Mouse (Mus musculus) neural tube, embryonic 10.5 days (tissue): Measurements from ENCODE around the gene Ddc.
A peak's percentile ranks its signal among the peaks of the same experiment; 100 is the strongest.

Experiments used
- DNase-seq: peaks from one replicate; pipeline ENCODE4 v3.0.0-alpha.2; 2017; ENCODE audit warnings: low spot score; ENCODE audit errors: extremely low spot score

Ddc gene

GRCm38 (mm10) chr11:11825670-11826069 is 72.3 kb downstream of the Ddc start:
- DNase-seq: no peak

GRCm38 (mm10) chr11:11824970-11825635 is 72.8 kb downstream of the Ddc start:
- no peak for DNase-seq

- DNase-seq: no peak
These were observed 73.7 kb downstream of the Ddc start for GRCm38 (mm10) chr11:11823980-11824911.

- DNase-seq: peak; percentile 85
These were observed 75.5 kb downstream of the Ddc start for GRCm38 (mm10) chr11:11822181-11823095.

GRCm38 (mm10) chr11:11821387-11821975 is 76.5 kb downstream of the Ddc start:
- DNase-seq: peak; percentile 87

GRCm38 (mm10) chr11:11820737-11821136 is 77.2 kb downstream of the Ddc start:
- no peak for DNase-seq

DNA sequence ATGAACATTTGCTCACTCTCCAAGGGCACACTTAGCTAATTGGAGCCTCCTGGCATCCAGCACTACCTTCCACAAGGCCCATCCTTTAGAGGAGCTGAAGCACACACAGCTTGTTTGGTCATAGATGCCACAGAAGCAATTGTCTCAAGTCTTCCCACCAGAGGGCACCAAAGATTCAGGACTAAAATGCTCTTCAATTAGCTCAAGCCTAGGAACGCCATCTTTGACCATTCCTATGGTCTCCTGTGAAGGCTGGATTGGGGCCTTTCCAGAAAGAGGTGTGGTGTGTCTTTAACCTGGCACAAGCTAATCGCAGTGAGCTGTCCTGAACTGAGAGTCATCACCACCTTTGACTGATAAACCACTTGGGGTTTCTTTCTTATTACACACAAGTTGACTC is 77.7 kb downstream of the Ddc start:
- peak; percentile 82 for DNase-seq

- no peak for DNase-seq
These were observed 78.7 kb downstream of the Ddc start for GRCm38 (mm10) chr11:11819206-11819605.

DNA sequence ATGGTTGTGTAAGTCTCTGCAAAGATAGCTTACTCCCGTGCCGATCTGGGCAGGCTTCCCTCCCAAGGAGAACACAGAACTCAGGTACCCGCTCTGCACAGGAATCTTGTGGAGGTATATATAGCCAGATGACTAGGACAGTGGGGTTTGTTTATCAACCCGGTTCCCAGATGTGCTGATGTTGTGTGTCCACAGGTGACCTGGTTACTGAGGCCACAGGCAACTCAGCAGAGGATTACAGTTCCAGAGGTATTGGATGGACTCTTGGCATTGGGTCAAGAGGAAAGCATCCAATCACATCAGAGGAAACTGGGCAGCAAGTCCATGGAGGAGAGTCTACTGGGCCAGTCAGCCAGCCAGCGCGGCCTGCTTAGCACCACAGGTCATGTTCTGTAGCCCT is 79.1 kb downstream of the Ddc start:
- no peak for DNase-seq

DNA sequence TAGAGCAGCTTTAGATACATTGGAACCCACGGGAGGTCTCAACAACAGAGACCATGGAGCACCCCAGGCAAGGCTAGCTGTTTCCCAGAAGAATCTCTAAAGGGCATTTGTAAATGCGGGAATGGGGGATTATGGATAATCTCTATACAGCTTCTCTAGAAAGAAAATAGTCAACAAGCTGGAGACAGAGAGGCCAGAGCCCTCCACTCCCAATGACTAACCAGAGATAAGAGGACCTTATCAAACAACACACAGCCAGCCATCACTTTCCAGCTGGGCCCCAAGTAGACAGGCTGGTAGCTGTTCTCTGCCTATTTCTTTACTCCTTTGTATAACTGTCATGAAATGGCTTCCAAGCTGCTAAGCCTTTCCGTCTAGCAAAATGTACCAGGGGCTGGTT is 82.2 kb downstream of the Ddc start:
- DNase-seq: no peak

DNA sequence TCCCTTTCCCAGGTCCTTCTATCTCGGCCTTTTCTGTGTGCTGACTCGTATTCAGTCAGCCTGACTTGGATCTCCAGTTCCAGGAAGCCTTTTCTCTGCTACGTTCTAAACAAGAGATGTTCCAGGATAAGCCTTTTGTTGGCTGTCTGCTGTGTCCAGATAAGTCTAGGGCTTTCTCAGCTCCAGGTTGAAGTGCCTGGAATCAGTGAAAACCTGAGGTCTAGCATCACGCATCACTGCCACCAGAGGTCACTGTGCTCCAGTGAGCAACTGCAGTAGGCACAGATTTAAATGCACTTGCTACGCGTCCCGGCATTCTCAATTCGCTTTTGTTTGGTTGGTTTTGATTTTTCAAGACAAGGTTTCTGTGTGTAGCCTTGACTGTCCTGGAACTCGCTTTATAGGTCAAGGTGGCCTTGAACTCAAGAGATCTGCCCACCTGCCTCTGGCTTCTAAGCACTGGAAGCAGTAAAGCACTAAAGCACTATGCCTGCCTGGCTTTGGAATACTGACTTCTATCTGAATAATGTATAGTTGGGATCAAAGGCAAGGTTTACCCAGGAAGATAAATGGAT is 86.0 kb downstream of the Ddc start:
- DNase-seq: peak; percentile 83

- DNase-seq: peak; percentile 71
These were observed 88.4 kb downstream of the Ddc start for GRCm38 (mm10) chr11:11809404-11810175.

- DNase-seq: peak; percentile 99
These were observed 89.0 kb downstream of the Ddc start, which contains the start of gene Fignl1 for GRCm38 (mm10) chr11:11808820-11809403. Gene Fignl1 (minus strand): TSS chr11:11808962.

- no peak for DNase-seq
These were observed 89.7 kb downstream of the Ddc start for GRCm38 (mm10) chr11:11808035-11808819.

- DNase-seq: no peak
These were observed 92.0 kb downstream of the Ddc start for GRCm38 (mm10) chr11:11805951-11806350.

DNA sequence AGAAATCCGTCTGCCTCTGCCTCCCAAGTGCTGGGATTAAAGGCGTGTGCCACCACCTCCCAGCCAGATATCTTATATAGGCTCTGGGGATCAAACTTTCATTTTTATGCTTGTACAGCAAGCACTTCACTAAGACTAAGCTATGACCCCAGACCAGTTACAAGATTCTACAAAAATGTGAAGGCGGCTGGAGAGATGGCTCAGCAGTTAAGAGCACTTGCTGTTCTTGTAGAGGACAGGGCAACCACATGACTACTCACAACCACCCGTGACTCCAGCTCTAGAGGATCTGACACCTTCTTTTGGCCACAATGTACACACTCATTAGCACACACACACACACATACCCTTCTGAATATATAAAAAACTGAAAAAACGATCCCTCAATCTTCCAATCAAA is 93.5 kb downstream of the Ddc start:
- DNase-seq: no peak

- no peak for DNase-seq
These were observed 96.9 kb downstream of the Ddc start for GRCm38 (mm10) chr11:11801067-11801466.

- no peak for DNase-seq
These were observed 97.6 kb downstream of the Ddc start for GRCm38 (mm10) chr11:11800304-11800703.

DNA sequence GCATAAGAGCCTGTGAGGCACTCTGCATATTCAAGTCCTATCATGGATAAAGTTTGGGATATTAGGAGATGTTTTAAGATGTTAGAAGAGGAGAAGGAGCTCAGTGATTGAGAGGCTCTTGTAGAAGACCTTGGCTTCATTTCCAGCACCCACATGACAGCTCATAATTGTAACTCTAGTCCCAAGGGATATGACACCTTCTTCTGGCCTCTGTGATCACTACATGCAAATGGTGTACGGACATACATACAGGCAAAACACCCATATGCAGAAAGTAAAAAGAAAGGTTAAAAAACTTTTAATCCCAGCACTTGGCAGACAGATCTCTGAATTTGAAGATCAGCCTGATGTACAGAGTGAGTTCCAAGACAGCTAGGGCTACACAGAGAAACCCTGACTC is 99.3 kb downstream of the Ddc start:
- no peak for DNase-seq
